Mouse (Mus musculus): ENCODE measurements around the gene Ikbkg. TPM values are rescaled to one million over a fixed set of nuclear protein-coding genes. Genes with fewer than 3 reads are reported as not detected.
"Not testable (repeated sequence)": the region's sequence is repeated elsewhere in the genome, so short reads cannot be mapped to it uniquely, and the experiment has no call there.

Ikbkg gene
- 21.6 and 22.4 TPM in 2 replicates for polyA plus RNA-seq (2016; fragmentation: Nextera tagmentation; extraction: Ambion mirVana)

- Histone ChIP-seq H3K9me3 (replicated peaks) (no peaks in the 10 kb centered on the region), H3K4me2 (peak within 1 kb of the TSS; percentile 75), H3K4me3 (peak within 1 kb of the TSS; percentile 60), H3K27ac (peak within 1 kb of the TSS; percentile 89), H3K9ac (peak within 1 kb of the TSS; percentile 76), H3K36me3 (no peaks in the 10 kb centered on the region), H3K27me3 (replicated peaks) (no peaks in the 10 kb centered on the region), H3K4me1 (peaks cover 21% of the 10 kb centered on the region)
- ATAC-seq: peak; percentile 100
- WGBS (ENCODE audit: insufficient replicate concordance): 12% methylated on average over 27 of the region's 30 CpGs
These were observed at the start of gene Ikbkg, which contains the start of gene Fam3a for GRCm38 (mm10) chrX:74392535-74393443. TSS of gene Ikbkg (plus strand) at chrX:74393290. TSS of gene Fam3a (minus strand) at chrX:74393272.

GRCm38 (mm10) chrX:74352645-74353466 is 40.2 kb upstream of the Ikbkg start:
- peak overlapping the region; percentile 30; the same call in 1 of the 2 replicates for H3K27ac ChIP-seq

DNA sequence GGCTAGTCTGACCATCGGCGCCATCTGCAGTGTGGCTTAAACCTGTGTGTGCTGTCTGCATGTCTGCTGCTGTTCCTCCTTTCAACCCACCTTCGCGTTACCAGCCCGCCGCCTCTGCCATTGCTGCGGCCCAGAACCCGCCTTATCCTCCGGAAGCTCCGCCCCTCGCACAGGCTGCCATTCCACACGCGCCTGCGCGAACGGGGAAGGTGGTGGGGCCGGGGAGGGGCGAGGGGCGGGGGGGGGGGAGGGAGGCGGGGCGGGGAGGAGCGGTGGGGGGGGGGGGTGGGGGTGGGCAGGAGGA is 39.7 kb upstream of the Ikbkg start, which contains the start of gene Lage3:
Lage3 (minus strand) TSS at position 152 of the 304 bp plus-strand sequence.
- Histone ChIP-seq H3K4me2 (peak within 1 kb of the TSS; percentile 74), H3K4me1 (peaks cover 4% of the 10 kb centered on the region; the same call in 1 of the 2 replicates), H3K36me3 (no peaks in the 10 kb centered on the region), H3K9me3 (replicated peaks) (no peaks in the 10 kb centered on the region), H3K27ac (peak within 1 kb of the TSS; percentile 30; the same call in 1 of the 2 replicates), H3K9ac (peak within 1 kb of the TSS; percentile 73), H3K27me3 (replicated peaks) (no peaks in the 10 kb centered on the region), H3K4me3 (peak within 1 kb of the TSS; percentile 65)
- 8% methylated on average over 13 of the region's 22 CpGs for WGBS (ENCODE audit: insufficient replicate concordance)
- peak; percentile 79 for ATAC-seq

More at GRCm38 (mm10) chrX:74352645-74353466, 40.2 kb upstream of the Ikbkg start:
- Histone ChIP-seq H3K4me2 (peak overlapping the region; percentile 74), H3K4me3 (peak overlapping the region; percentile 65), H3K9ac (peak overlapping the region; percentile 73), H3K27me3 (replicated peaks) (no peaks in the 10 kb centered on the region), H3K9me3 (replicated peaks) (no peaks in the 10 kb centered on the region), H3K36me3 (no peaks in the 10 kb centered on the region), H3K4me1 (peaks cover 4% of the 10 kb centered on the region; the same call in 1 of the 2 replicates)
- peak; percentile 55 for ATAC-seq
- WGBS (ENCODE audit: insufficient replicate concordance): 19% methylated on average over 13 of the region's 13 CpGs

DNA sequence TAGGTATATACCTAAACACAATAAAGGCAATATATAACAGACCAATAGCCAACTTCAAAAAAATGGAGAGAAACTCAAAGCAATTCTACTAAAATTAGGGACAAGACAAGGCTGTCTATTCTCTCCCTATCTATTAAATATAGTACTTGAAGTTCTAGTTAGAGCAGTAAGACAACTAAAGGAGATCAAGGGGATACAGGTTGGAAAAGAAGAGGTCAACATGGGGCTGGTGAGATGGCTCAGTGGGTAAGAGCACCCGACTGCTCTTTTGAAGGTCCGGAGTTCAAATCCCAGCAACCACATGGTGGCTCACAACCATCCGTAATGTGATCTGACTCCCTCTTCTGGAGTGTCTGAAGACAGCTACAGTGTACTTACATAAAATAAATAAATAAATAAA is 36.0 kb upstream of the Ikbkg start:
- not testable (repeated sequence) for H3K4me2 ChIP-seq; H3K9me3 ChIP-seq (replicated peaks); H3K27ac ChIP-seq; H3K4me1 ChIP-seq; ATAC-seq; H3K36me3 ChIP-seq; H3K27me3 ChIP-seq (replicated peaks); H3K4me3 ChIP-seq; H3K9ac ChIP-seq
- 81% methylated on average over 3 of the region's 3 CpGs for WGBS (ENCODE audit: insufficient replicate concordance)

DNA sequence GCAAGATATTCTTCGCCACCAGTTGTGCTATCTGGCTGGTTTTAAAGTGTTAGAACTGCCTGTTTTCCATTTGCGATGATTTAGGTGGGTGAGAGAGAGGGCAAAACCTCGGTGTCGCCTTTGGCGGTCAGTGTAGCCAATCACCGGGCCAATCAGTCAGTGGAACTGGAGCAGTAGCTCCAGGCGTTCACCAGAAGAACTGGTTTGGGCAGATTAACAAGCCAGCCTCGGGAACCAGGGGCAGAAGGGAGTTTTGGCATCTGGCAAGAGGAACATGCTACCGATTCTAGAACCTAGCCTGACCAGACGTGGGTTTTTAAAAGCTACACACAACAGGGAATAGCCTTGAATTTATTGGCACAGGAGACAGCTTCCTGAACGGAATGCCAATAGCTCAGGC is 33.9 kb upstream of the Ikbkg start:
- 36% methylated on average over 11 of the region's 11 CpGs for WGBS (ENCODE audit: insufficient replicate concordance)
- H3K9me3 ChIP-seq (replicated peaks): no peaks in the 10 kb centered on the region
- H3K36me3 ChIP-seq: no peaks in the 10 kb centered on the region
- 0 out of 2 replicates have a peak, but pooled peaks cover 7% of the 10 kb centered on the region for H3K27me3 ChIP-seq (replicated peaks)
- H3K4me1 ChIP-seq: no peaks in the 10 kb centered on the region
- no peak for ATAC-seq
- H3K4me3 ChIP-seq: no peak overlapping the region
- no peak overlapping the region for H3K27ac ChIP-seq
- no peak overlapping the region for H3K9ac ChIP-seq
- H3K4me2 ChIP-seq: no peak overlapping the region

GRCm38 (mm10) chrX:74367512-74367911 is 25.6 kb upstream of the Ikbkg start:
- 56% methylated on average over 10 of the region's 10 CpGs for WGBS (ENCODE audit: insufficient replicate concordance)
- Histone ChIP-seq H3K4me3 (peak overlapping the region; percentile 74), H3K9ac (peak overlapping the region; percentile 85), H3K27me3 (replicated peaks) (no peaks in the 10 kb centered on the region; the same call in 1 of the 2 replicates), H3K4me1 (peaks cover 38% of the 10 kb centered on the region), H3K27ac (peak overlapping the region; percentile 77), H3K9me3 (replicated peaks) (no peaks in the 10 kb centered on the region), H3K36me3 (peaks cover 25% of the 10 kb centered on the region), H3K4me2 (peak overlapping the region; percentile 78)
- ATAC-seq: no peak

DNA sequence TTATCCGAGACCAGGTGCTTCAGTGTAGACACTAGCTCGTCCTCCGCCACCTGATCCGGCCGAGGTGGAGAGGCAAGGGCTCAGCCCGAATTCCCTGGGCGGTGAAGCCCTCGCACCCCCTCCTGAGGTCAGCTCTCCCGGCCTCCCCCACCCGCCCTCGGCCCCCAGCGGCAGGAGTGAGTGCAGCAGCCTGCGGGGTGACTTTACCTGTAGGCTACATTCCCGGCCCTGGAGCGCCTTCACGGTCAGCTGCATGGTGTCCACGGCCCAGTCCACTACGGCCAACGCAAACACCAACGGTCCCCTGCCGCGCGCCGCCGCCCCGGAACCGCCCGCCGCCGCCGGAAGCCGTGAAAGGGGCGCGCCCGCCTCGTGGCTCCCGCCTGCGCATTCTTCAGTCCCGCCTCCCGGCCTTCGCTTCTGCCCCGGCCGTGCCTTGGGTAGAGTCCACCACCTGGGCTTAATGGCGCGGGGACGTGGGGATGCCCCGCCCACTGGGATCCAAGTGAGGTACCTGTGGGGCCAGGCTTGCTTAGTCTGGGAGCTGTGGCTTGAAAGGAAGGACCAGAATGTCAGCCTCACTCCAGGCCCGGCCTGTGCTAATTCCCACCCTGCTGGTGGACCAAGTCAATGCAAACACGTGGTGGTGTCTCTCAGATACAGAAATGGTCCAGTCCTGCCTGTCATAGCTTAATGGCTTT is 24.7 kb upstream of the Ikbkg start:
- Histone ChIP-seq H3K9ac (peak overlapping the region; percentile 85), H3K4me1 (peaks cover 42% of the 10 kb centered on the region), H3K27me3 (replicated peaks) (no peaks in the 10 kb centered on the region; the same call in 1 of the 2 replicates), H3K9me3 (replicated peaks) (no peaks in the 10 kb centered on the region), H3K27ac (peak overlapping the region; percentile 77), H3K4me2 (peak overlapping the region; percentile 78), H3K36me3 (peaks cover 25% of the 10 kb centered on the region), H3K4me3 (peak overlapping the region; percentile 74)
- WGBS (ENCODE audit: insufficient replicate concordance): 14% methylated on average over 46 of the region's 49 CpGs
- ATAC-seq: peak; percentile 80

DNA sequence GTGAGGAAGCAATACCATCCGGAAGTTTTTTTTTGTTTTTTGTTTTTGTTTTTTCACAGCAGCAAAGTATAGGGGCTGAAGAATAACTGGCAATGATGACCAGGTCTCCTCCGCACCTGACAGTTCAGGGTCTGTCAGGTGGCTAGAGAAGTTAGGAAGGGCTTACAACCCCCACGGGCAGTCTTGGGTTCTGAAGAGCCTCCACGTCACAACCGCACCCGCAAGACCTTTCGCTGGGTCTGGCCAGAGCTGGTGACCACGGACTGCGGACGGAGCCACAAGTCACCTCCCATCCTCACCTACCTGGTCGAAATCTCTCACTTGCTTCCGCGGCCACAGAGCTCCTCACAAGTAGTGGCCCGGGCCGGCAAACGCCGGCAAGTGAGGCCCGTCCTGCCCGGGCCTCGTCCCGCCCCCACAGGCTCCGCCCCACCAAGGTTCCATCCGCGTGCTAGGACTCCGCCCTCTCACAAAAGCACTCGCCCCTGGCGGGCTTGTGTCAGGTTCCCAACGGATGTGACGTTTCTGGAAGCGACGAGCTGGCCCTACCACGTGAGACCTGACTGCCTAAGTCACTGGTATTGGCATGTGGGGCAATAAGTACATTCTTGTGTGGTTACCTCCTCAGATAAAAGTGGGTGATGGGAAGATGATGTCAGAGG is 20.1 kb upstream of the Ikbkg start, which contains the start of the genes Ubl4a and Slc10a3:
Ubl4a (minus strand) TSS at position 331 of the 662 bp plus-strand sequence.
Slc10a3 (minus strand) TSS at position 462 of the 662 bp plus-strand sequence.
- H3K4me2 ChIP-seq: peak within 1 kb of the TSS; percentile 71
- peak; percentile 90 for ATAC-seq
- H3K36me3 ChIP-seq: peaks cover 9% of the 10 kb centered on the region; the same call in 1 of the 2 replicates
- H3K9me3 ChIP-seq (replicated peaks): no peaks in the 10 kb centered on the region
- H3K9ac ChIP-seq: peak within 1 kb of the TSS; percentile 67
- H3K27me3 ChIP-seq (replicated peaks): no peaks in the 10 kb centered on the region
- H3K4me3 ChIP-seq: peak within 1 kb of the TSS; percentile 59
- peak within 1 kb of the TSS; percentile 56; the same call in 1 of the 2 replicates for H3K27ac ChIP-seq
- peaks cover 27% of the 10 kb centered on the region for H3K4me1 ChIP-seq
- 13% methylated on average over 32 of the region's 32 CpGs for WGBS (ENCODE audit: insufficient replicate concordance)

DNA sequence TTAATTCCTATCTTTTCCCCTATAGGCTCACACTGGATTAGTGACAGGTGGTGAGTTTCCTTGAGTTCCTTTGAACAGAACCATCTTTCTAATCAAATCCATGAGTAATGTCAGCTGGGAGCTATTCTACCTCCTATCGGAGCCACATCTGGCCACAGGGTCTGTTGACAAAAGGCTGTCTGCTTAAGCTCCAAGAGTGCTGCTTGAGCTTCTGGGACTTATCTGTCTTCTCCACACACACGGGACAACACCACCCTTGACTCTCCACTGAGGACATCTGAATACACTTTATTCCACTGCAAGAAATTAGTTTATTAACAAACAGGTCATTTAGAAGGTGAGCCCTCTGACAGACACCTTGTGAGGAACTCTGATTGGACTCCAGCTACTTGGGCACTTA is 8.6 kb upstream of the Ikbkg start:
- Histone ChIP-seq H3K4me3 (no peak overlapping the region), H3K4me2 (peak overlapping the region; percentile 20), H3K9ac (no peak overlapping the region), H3K27ac (peak overlapping the region; percentile 20; the same call in 1 of the 2 replicates), H3K4me1 (peaks cover 39% of the 10 kb centered on the region), H3K9me3 (replicated peaks) (no peaks in the 10 kb centered on the region), H3K27me3 (replicated peaks) (no peaks in the 10 kb centered on the region), H3K36me3 (peaks cover 22% of the 10 kb centered on the region)
- 30% methylated on average over 2 of the region's 2 CpGs for WGBS (ENCODE audit: insufficient replicate concordance)
- ATAC-seq: peak; percentile 86

- ATAC-seq: peak; percentile 38; the same call in 1 of the 2 replicates
- Histone ChIP-seq H3K27ac (peak overlapping the region; percentile 70), H3K9ac (no peak overlapping the region), H3K36me3 (peaks cover 22% of the 10 kb centered on the region), H3K9me3 (replicated peaks) (no peaks in the 10 kb centered on the region), H3K4me1 (peaks cover 42% of the 10 kb centered on the region), H3K4me3 (no peak overlapping the region), H3K4me2 (peak overlapping the region; percentile 16; the same call in 1 of the 2 replicates), H3K27me3 (replicated peaks) (no peaks in the 10 kb centered on the region)
These were observed 4.9 kb upstream of the Ikbkg start for GRCm38 (mm10) chrX:74388153-74388552.

DNA sequence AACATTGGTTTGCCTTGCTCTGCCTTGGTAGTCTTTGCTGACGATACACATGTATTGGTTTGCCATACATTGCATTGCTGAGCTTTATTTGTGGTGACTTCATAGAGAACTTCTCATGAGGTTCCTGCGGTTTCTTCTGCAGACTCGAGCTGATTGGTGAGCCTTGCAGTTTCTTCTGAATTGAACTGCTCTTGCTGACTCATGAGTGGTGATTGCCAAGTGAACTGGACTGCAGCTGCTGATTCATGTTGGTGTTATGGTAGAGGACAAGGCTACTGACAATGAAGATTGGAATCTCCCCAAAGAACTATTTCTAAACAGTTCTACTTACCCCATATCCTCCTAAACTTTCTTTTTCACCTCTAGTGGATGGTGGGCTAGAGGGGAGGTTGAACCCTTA is 7.0 kb downstream of the Ikbkg start:
- no peaks in the 10 kb centered on the region for H3K4me1 ChIP-seq
- WGBS (ENCODE audit: insufficient replicate concordance): 67% methylated on average over 3 of the region's 3 CpGs
- H3K36me3 ChIP-seq: no peaks in the 10 kb centered on the region
- ATAC-seq: no peak
- no peak overlapping the region for H3K4me2 ChIP-seq
- no peak overlapping the region for H3K4me3 ChIP-seq
- H3K27ac ChIP-seq: no peak overlapping the region
- H3K9ac ChIP-seq: no peak overlapping the region
- H3K9me3 ChIP-seq (replicated peaks): no peaks in the 10 kb centered on the region
- no peaks in the 10 kb centered on the region for H3K27me3 ChIP-seq (replicated peaks)

Data from liver, embryonic 12.5 days (tissue).